Mouse (Mus musculus): ENCODE data around the gene Bbc3.

DNA sequence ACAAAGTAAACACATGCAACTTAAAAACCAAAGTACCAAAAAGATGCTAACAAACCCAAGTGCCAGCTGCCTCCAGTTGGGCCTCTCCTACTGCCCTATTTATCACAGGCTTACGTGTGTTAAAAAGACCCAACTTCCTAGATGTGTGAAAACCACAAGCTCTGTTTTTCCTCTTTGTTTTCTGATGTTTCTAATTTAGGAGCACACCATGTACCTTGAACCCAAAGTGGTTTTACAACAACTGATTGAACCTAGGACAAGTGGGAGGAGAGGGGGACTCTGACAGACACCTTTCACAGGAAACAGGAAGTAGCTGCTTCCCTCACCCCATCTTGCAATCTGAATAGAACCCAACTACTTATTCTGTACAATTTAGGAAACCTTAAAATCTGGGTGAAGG lies 56.1 kb downstream of the Bbc3 start:
- TF ChIP-seq MAX (IDR thresholded peaks at IDR 0.05; ENCODE audit: low read length) = no peak
- TF ChIP-seq CTCF (IDR thresholded peaks at IDR 0.05 in 2 of 3, conservative IDR thresholded peaks at IDR 0.05 in 1 of 3; ENCODE audit: control insufficient read depth in 1 of 3, insufficient read depth in 1 of 3, low read depth in 2 of 3, low read length in 3 of 3, poor library complexity in 1 of 3, severe bottlenecking in 1 of 3) = no peak
- TF ChIP-seq CHD2 (IDR thresholded peaks at IDR 0.05; ENCODE audit: low read length) = no peak
- no peak for TF ChIP-seq MEF2A (IDR thresholded peaks at IDR 0.05; ENCODE audit: extremely low read depth, insufficient replicate concordance, low read depth, low read length, poor library complexity, severe bottlenecking)
- no peak for TF ChIP-seq MAZ (IDR thresholded peaks at IDR 0.05; ENCODE audit: low read depth, low read length)
- TF ChIP-seq USF2 (IDR thresholded peaks at IDR 0.05; ENCODE audit: borderline replicate concordance in 1 of 2, insufficient read depth in 1 of 2, low read depth in 1 of 2, low read length in 2 of 2) = no peak
- no peak for TF ChIP-seq SIN3A (IDR thresholded peaks at IDR 0.05; ENCODE audit: low read length)
- TF ChIP-seq POLR2A (IDR thresholded peaks at IDR 0.05; ENCODE audit: control insufficient read depth in 1 of 2, insufficient read depth in 1 of 2, low read depth in 1 of 2, low read length in 2 of 2, poor library complexity in 1 of 2) = no peak
